Mouse (Mus musculus): Measurements from ENCODE around the gene Fzd5. TPM values are rescaled to one million over a fixed set of nuclear protein-coding genes. Genes with fewer than 3 reads are reported as not detected.

Gene Fzd5
- polyA plus RNA-seq, 1 experiment from 2014 or later = 1.9 TPM

DNA sequence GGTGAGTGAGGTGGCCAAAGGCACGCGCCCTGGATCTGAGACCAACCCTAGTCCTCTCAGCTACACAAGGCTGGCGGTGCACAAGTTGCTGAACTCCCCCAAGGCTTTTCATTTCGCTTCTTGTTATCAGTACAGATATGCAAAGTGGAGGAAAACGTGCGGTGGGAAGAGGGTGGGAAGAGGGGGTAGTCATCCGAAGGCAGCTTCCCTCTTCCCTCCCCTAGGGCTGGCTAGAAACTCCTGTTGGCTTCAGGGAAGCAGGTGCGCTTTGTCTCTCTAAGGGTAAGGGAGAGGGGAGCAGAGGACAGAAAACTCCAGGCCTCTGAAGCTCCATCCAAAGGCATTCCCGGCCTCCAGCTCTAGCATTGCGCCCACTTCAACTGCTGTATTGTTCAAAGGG is 5.4 kb downstream of the Fzd5 start:
- Histone ChIP-seq H3K27me3 (peaks cover 32% of the 10 kb centered on the region), H3K9me3 (no peaks in the 10 kb centered on the region), H3K4me3 (no peak overlapping the region), H3K9ac (no peak overlapping the region), H3K4me1 (peaks cover 22% of the 10 kb centered on the region), H3K4me2 (no peak overlapping the region), H3K27ac (no peak overlapping the region), H3K36me3 (no peaks in the 10 kb centered on the region; the same call in 1 of the 2 replicates)
- 53% methylated on average over 10 of the region's 10 CpGs for WGBS
- no peak for ATAC-seq (ENCODE audit: insufficient number of reproducible peaks, low FRiP score, low TSS enrichment, low read depth)

DNA sequence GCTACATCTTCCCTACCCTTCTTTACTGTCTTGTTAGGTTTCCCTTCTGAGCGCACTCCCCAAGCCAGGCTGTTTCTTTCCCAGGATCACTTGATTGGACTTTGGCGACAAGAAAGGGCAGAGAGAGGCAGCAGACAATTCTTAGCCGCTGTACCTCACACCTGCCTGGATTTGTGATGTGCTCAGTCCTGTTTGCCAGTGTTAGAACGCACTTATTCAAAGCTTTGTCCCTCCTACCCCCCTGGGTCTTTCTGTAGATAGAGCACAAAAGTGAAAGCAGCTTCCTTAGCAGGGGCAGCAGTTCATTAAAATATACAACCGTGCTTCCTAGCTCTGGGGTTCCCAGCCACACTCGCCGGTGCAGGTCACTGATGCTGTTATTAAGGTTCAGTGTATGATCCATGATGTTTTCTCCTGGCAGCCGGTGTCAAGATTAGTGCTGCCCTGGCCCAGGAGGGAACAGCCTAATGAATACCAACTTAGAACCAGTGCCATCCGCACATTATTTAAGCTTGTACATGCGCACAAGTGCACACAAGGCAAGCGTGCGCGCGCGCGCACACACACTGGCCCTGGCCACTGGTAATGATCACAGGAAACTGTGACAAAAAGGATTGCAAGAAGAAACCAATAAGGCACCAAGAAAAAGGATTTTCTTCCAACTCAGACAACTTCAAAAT is 6.1 kb downstream of the Fzd5 start:
- Histone ChIP-seq H3K4me2 (no peak overlapping the region), H3K36me3 (no peaks in the 10 kb centered on the region; the same call in 1 of the 2 replicates), H3K27me3 (peaks cover 32% of the 10 kb centered on the region), H3K9ac (no peak overlapping the region), H3K4me1 (peaks cover 21% of the 10 kb centered on the region), H3K27ac (no peak overlapping the region), H3K9me3 (no peaks in the 10 kb centered on the region), H3K4me3 (no peak overlapping the region)
- ATAC-seq (ENCODE audit: insufficient number of reproducible peaks, low FRiP score, low TSS enrichment, low read depth) = no peak
- WGBS = 68% methylated on average over 16 of the region's 16 CpGs

DNA sequence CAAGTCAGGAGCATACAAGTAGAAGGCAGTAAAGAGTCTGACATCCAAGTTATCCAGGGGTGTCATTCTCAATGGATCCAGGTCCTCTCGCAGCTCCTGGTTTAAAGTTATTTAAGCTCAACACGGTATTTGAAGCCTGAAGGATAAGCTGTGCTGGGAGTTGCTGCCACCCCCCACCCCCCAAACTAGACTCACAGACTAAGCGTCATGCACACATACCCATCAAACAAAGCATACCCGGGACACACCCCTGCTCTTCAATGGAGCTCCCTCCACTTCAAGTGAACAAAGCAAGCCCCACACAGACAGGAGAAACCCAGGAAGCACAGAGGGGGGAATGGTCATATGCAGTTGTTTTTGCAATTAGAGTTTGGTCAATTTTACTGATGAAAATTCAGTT is 7.5 kb downstream of the Fzd5 start:
- no peaks in the 10 kb centered on the region; the same call in 1 of the 2 replicates for H3K36me3 ChIP-seq
- H3K9me3 ChIP-seq = no peaks in the 10 kb centered on the region
- no peak overlapping the region for H3K9ac ChIP-seq
- no peak overlapping the region for H3K4me3 ChIP-seq
- H3K4me2 ChIP-seq = no peak overlapping the region
- H3K4me1 ChIP-seq = peaks cover 6% of the 10 kb centered on the region
- no peak for ATAC-seq (ENCODE audit: insufficient number of reproducible peaks, low FRiP score, low TSS enrichment, low read depth)
- no peak overlapping the region for H3K27ac ChIP-seq
- WGBS = 75% methylated on average over 4 of the region's 4 CpGs
- peaks cover 23% of the 10 kb centered on the region for H3K27me3 ChIP-seq

DNA sequence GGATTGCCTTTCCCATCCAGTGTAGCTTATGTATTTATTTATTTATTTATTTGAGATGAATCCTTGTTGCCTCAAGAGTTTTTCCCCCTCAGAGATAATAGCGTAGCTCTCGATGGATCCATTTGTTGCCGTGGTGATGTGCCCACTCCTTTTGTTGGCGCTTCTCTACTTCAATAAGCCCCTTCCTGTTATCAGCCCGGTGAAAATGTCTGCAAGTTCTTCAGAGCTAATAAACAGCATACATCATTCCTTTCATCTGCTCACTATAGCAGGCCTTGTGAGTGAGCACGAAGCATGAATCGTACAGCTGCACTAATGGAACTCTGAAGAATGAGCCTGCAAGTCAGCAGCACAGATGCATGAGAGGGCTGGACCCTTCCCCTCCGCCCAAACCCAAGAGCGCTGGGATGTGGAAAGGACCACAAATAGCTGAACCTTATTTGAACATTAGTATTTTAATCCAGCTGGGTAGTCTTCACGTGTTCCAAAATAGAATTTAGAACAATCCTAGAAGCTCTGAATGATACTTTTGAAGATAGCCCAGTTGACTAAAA is 16.4 kb downstream of the Fzd5 start:
- H3K9me3 ChIP-seq = no peaks in the 10 kb centered on the region
- H3K36me3 ChIP-seq = peaks cover 29% of the 10 kb centered on the region
- no peak overlapping the region for H3K4me3 ChIP-seq
- ATAC-seq (ENCODE audit: insufficient number of reproducible peaks, low FRiP score, low TSS enrichment, low read depth) = no peak
- H3K4me2 ChIP-seq = no peak overlapping the region
- no peaks in the 10 kb centered on the region for H3K27me3 ChIP-seq
- WGBS = 79% methylated on average over 10 of the region's 10 CpGs
- H3K27ac ChIP-seq = no peak overlapping the region
- no peak overlapping the region for H3K9ac ChIP-seq
- H3K4me1 ChIP-seq = no peaks in the 10 kb centered on the region

DNA sequence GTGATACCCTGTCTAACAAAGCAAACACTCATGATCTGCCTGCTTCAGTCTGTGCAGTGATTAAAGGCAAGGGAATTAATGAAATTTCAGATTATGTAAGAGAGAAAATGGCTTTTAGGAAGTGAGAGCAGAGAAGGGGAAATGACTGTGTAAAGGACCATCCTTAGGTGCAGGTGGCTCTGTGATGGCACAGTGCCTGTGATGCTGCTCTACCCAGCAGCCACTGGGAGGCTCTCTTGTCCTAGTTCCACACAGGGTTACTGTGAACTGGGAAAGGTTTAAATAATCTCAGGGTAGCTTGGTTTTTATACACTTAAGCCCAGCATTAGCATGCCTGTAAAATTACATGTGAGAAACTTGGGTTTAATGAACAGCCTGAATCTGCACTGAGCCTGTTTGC is 20.0 kb downstream of the Fzd5 start:
- no peak overlapping the region for H3K27ac ChIP-seq
- no peak overlapping the region for H3K4me3 ChIP-seq
- no peaks in the 10 kb centered on the region for H3K9me3 ChIP-seq
- H3K9ac ChIP-seq = no peak overlapping the region
- peaks cover 38% of the 10 kb centered on the region for H3K36me3 ChIP-seq
- no peak for ATAC-seq (ENCODE audit: insufficient number of reproducible peaks, low FRiP score, low TSS enrichment, low read depth)
- H3K4me1 ChIP-seq = no peaks in the 10 kb centered on the region
- no peak overlapping the region for H3K4me2 ChIP-seq
- H3K27me3 ChIP-seq = no peaks in the 10 kb centered on the region

DNA sequence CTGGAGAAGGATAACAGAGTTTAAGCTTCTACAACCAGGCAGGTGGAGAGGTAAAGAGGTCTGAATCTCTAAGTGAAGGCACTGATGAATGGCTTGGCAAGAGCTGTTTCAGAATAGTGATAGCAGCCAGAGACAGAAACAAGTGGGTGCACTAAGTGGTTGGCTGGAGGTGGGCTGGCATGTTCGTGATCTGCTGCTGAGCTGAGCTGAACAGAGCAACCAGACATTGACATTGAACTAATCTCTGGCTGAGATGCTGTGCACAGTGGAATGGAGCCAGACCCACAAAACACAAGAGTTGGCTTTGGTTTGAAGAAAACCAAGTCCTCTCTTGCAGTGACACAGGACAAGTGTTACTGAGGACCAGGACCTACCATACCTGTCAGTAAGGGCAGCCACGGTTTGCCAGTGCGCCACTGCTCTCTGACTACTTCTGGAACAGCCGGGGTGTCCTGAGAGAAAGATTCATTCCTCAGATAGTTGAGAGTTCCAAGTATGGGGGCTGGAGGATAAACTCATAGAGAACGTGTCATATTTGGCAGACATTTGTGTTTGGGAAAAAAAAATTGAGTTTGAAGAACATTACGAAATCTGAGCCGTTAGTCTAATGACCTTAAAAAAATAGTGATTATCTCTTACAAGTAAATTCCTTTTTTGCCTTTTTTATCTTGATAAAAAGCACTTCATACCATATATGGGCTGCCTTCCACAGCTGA is 20.8 kb downstream of the Fzd5 start:
- ATAC-seq (ENCODE audit: insufficient number of reproducible peaks, low FRiP score, low TSS enrichment, low read depth) = no peak
- Histone ChIP-seq H3K9me3 (no peaks in the 10 kb centered on the region), H3K4me1 (no peaks in the 10 kb centered on the region), H3K4me2 (no peak overlapping the region), H3K27me3 (no peaks in the 10 kb centered on the region), H3K4me3 (no peak overlapping the region), H3K36me3 (peaks cover 36% of the 10 kb centered on the region), H3K9ac (no peak overlapping the region), H3K27ac (no peak overlapping the region)
- WGBS = 80% methylated on average over 7 of the region's 7 CpGs

DNA sequence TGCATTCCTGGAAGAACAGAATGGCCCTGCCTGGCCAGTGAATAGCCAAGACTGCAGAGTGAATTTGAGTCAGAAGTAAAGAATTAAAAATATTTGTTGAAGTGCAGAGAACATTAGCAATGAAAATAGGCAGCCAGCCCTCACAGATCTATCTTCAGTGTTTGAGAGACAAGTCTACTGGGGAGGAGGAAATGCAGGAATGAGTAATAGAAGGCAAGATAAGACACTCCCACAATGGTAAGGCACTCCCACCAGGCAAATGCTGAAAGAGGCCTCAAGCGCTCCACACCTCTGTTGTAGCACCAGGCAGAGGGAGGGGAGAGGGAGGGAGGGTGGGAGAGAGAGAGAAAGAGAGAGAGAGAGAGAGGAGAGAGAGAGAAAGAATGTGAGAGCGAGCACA is 22.1 kb downstream of the Fzd5 start:
- H3K36me3 ChIP-seq = peaks cover 29% of the 10 kb centered on the region
- no peaks in the 10 kb centered on the region for H3K4me1 ChIP-seq
- H3K9ac ChIP-seq = no peak overlapping the region
- no peaks in the 10 kb centered on the region for H3K27me3 ChIP-seq
- no peaks in the 10 kb centered on the region for H3K9me3 ChIP-seq
- WGBS = 87% methylated on average over 2 of the region's 2 CpGs
- no peak overlapping the region for H3K4me3 ChIP-seq
- H3K27ac ChIP-seq = no peak overlapping the region
- ATAC-seq (ENCODE audit: insufficient number of reproducible peaks, low FRiP score, low TSS enrichment, low read depth) = no peak
- H3K4me2 ChIP-seq = no peak overlapping the region

DNA sequence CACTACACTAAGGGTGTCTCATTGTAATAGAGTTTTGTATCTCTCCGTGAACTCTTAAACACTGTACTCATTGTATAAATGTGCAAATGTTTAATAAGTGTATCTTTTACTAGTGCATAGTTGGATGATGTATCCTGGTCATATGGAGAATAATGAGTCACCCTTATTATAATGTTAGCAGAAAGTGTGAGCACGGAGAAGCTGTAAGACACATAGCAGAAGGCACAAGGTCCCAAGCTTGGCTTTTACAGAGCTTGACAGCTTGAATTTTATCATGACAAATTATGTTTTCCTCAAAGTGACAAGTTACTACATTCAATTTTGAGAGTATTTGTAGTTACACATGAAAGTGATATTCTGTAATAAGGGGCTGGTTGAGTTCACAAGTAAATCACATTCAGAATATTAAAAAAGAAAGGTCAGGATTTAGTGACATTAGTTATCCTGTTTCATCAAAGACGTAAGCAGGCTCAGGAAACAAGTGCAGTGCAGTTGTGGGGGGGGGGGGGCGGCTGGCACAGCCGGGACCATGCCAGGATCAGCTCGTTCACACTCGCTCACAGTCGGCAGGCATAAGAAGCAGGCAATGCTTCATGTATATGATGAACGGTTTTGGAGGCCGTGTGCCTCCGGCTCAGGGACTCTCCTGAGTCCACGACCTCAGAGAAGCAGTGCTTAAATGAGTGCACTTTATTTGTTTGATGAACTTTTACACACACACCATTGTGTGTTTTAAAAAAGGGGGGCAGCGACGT is 25.4 kb downstream of the Fzd5 start:
- 75% methylated on average over 14 of the region's 14 CpGs for WGBS
- no peak overlapping the region for H3K4me3 ChIP-seq
- no peak for ATAC-seq (ENCODE audit: insufficient number of reproducible peaks, low FRiP score, low TSS enrichment, low read depth)
- H3K4me2 ChIP-seq = no peak overlapping the region
- H3K9ac ChIP-seq = no peak overlapping the region
- H3K4me1 ChIP-seq = no peaks in the 10 kb centered on the region
- no peaks in the 10 kb centered on the region for H3K9me3 ChIP-seq
- H3K27me3 ChIP-seq = no peaks in the 10 kb centered on the region
- H3K36me3 ChIP-seq = peaks cover 14% of the 10 kb centered on the region; the same call in 1 of the 2 replicates
- no peak overlapping the region for H3K27ac ChIP-seq

DNA sequence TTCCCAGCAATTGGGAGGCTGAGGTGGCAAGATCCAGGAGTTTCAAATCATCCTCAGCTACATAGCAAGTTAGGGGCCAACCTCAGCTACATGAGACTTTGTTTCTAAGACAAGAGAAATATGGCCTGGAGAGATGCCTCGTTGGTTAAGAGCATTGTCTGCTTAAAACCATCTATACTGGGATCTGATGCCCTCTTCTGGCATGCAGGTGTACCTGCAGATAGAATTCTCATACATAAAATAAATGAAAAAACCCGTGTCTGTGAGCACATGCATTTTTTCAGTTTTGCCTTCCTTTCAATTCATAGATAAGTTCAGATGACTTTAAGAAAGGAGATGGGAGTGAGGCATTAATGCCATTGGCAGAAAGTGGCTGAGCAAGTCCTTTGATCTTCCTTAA is 27.7 kb downstream of the Fzd5 start:
- Histone ChIP-seq H3K4me3 (no peak overlapping the region), H3K9me3 (no peaks in the 10 kb centered on the region), H3K36me3 (peaks cover 6% of the 10 kb centered on the region; the same call in 1 of the 2 replicates), H3K4me1 (no peaks in the 10 kb centered on the region), H3K9ac (no peak overlapping the region), H3K27me3 (no peaks in the 10 kb centered on the region), H3K4me2 (no peak overlapping the region), H3K27ac (no peak overlapping the region)
- no peak for ATAC-seq (ENCODE audit: insufficient number of reproducible peaks, low FRiP score, low TSS enrichment, low read depth)
- WGBS = 17% methylated on average over 2 of the region's 2 CpGs

DNA sequence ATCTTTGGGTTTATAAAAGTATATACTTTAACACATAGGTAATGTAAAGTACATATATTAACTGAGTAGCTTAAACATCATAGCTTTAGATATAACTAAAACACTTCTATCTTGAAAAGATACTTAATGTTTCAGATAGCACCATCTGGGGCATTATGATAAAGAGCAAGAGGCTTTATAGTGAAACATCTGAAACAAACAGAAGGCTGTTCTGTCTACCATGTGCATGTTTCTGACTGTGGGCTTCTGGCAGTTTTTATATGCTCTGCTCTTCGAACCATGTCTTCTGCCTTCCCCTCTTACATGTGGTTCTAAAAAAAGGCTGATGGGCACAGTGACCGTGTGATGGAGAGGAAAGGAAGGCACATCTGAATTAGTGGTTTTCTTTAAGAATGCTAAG is 30.9 kb downstream of the Fzd5 start:
- H3K27ac ChIP-seq = no peak overlapping the region
- 91% methylated on average over 2 of the region's 2 CpGs for WGBS
- H3K27me3 ChIP-seq = no peaks in the 10 kb centered on the region
- no peak overlapping the region for H3K4me3 ChIP-seq
- H3K9ac ChIP-seq = no peak overlapping the region
- H3K9me3 ChIP-seq = no peaks in the 10 kb centered on the region
- no peak for ATAC-seq (ENCODE audit: insufficient number of reproducible peaks, low FRiP score, low TSS enrichment, low read depth)
- H3K4me1 ChIP-seq = no peaks in the 10 kb centered on the region
- H3K4me2 ChIP-seq = no peak overlapping the region
- H3K36me3 ChIP-seq = peaks cover 16% of the 10 kb centered on the region

DNA sequence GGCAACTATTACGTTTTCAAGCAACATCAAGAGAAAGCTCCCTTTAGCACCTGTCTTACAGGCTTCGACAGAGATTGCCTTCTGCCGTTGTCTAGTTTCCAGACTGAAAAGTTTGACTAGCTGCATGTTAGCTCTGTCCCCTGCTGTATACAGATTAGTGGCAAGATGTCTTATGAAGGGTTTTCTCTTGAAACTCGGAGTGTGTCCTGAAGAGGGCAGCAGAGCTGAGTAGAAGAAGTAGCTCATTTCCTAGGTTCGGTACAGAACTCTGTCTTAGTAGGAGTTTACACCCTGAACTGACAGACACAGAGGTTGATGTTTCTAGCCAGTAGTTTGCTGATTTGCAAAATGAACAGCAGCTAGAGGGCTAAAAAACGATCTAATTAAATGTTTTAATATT is 32.3 kb downstream of the Fzd5 start:
- Histone ChIP-seq H3K9me3 (no peaks in the 10 kb centered on the region), H3K9ac (no peak overlapping the region), H3K27me3 (no peaks in the 10 kb centered on the region), H3K36me3 (peaks cover 16% of the 10 kb centered on the region), H3K4me2 (no peak overlapping the region), H3K4me3 (no peak overlapping the region), H3K27ac (no peak overlapping the region), H3K4me1 (no peaks in the 10 kb centered on the region)
- ATAC-seq (ENCODE audit: insufficient number of reproducible peaks, low FRiP score, low TSS enrichment, low read depth) = no peak
- WGBS = 38% methylated on average over 6 of the region's 6 CpGs

DNA sequence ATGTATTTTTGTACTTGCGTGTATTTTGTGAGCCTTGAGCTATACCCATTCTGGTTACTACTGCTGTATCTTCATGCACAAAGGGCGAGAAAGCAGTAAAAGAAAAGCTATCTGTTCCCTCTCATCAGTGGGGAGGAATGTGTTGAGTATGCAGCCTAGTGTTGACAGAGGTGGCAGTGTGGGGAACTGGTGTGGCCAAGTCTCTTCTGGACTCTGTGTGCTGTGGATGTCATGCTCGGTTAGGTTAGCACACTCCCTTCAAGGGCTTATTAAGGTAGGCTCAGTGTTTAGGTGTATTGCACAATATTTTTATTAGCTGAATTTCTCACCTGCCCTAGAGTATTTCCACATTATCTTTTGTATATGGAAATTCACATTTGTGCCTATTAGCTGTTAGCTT is 35.8 kb downstream of the Fzd5 start:
- Histone ChIP-seq H3K27me3 (no peaks in the 10 kb centered on the region), H3K9me3 (no peaks in the 10 kb centered on the region), H3K9ac (no peak overlapping the region), H3K36me3 (peaks cover 16% of the 10 kb centered on the region), H3K4me2 (no peak overlapping the region), H3K4me1 (no peaks in the 10 kb centered on the region), H3K27ac (no peak overlapping the region), H3K4me3 (no peak overlapping the region)
- 78% methylated on average over 3 of the region's 3 CpGs for WGBS
- ATAC-seq (ENCODE audit: insufficient number of reproducible peaks, low FRiP score, low TSS enrichment, low read depth) = no peak

Data from limb, embryonic 15.5 days (tissue).